Mouse (Mus musculus): ENCODE measurements around the gene Spata7.

GRCm38 (mm10) chr12:98602114-98602513 is 25.8 kb upstream of the Spata7 start:
- TF ChIP-seq POLR2A (IDR thresholded peaks at IDR 0.05; ENCODE audit: borderline replicate concordance, low read depth, low read length) (no peak), CTCF (IDR thresholded peaks at IDR 0.05; ENCODE audit: low read depth, low read length) (no peak)
